Mouse (Mus musculus) heart, postnatal 0 days (tissue): ENCODE data around the gene Trem2.

Source experiments
- CTCF ChIP-seq: IDR thresholded peaks from 2 replicates; pipeline ENCODE4 v1.5.1; 2016; ENCODE audit warnings: antibody characterized with exemption, control low read depth, low read depth
- EP300 ChIP-seq: IDR thresholded peaks from 2 replicates; pipeline ENCODE4 v1.6.1; 2016; ENCODE audit warnings: antibody characterized with exemption, low read depth

DNA sequence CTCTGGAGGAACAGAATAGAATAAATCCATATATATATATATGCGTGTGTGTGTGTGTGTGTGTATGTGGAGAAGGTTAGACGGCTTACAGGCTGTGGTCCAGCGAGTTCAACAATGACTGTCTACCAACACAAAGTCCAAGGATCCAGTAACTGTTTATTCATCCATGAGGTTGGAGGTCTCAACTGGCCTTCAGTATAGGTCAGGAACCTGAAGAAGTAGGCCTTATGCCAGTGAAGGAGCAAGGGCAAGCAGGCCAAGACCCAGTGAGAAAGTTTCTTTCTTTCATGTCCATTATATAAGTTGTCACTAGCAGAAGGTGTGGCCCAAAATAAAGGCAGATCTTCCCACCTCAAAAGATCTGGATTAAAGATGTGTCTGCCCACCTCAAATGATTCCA is 56.5 kb downstream of the Trem2 start:
- TF ChIP-seq CTCF, result no peak
- no peak for TF ChIP-seq EP300
